ENCODE assay signal across 20 mouse cellular contexts in genomic region chr3:51200311-51200710, GRCm38 (mm10). TPM values are rescaled to one million over a fixed set of nuclear protein-coding genes. Genes with fewer than 3 reads are reported as not detected.
DNase-seq lines count a peak whose midpoint lies in the region; ATAC-seq and TF ChIP-seq lines count a peak whose summit lies in the region.
"Had no signal": no experiment of that assay in that cellular context is flagged by ENCODE, and none has a peak within 500 bp of the region (broad histone marks: within the 10 kb centered on the region; RNA-seq: fewer than 3 reads in every experiment).

No protein-coding gene starts in this region.

- ATAC-seq in kidney, embryonic 15.5 days (replicated peaks; ENCODE audit: low FRiP score): no peak
- ATAC-seq in stomach, postnatal 0 days (ENCODE audit: low FRiP score, low TSS enrichment): peak; percentile 41; the same call in 1 of the 2 replicates

- no peak overlapping the region for H3K4me2 ChIP-seq in kidney, embryonic 15.5 days
- H3K4me2 ChIP-seq in stomach, postnatal 0 days (replicated peaks; ENCODE audit: low read depth): no peak overlapping the region
- H3K4me2 ChIP-seq: embryonic facial prominence, embryonic 12.5 days; heart, embryonic 13.5 days; hindbrain, embryonic 12.5 days; midbrain, embryonic 11.5 days; stomach, embryonic 15.5 days had no signal

- no peak for TF ChIP-seq EP300 in stomach, postnatal 0 days (optimal IDR thresholded peaks at IDR 0.05)

- peaks cover 14% of the 10 kb centered on the region for H3K4me1 ChIP-seq in kidney, adult 2 months (ENCODE audit: control insufficient read depth, insufficient read depth, low read length)
- H3K4me1 ChIP-seq in kidney, embryonic 15.5 days: 0 out of 2 replicates have a peak, but pooled peaks cover 3% of the 10 kb centered on the region
- 0 out of 2 replicates have a peak, but pooled peaks cover 2% of the 10 kb centered on the region for H3K4me1 ChIP-seq in stomach, postnatal 0 days (replicated peaks; ENCODE audit: control insufficient read depth, insufficient read depth)

- no peak overlapping the region for H3K4me3 ChIP-seq in kidney, adult 2 months (ENCODE audit: insufficient read depth, low read depth, low read length)
- H3K4me3 ChIP-seq in kidney, embryonic 15.5 days (replicated peaks): no peak overlapping the region
- no peak overlapping the region for H3K4me3 ChIP-seq in stomach, postnatal 0 days (ENCODE audit: low read depth, low read length)
- H3K4me3 ChIP-seq: embryonic facial prominence, embryonic 12.5 days; heart, adult 2 months; heart, embryonic 13.5 days; hindbrain, embryonic 12.5 days; stomach, embryonic 15.5 days had no signal

- no peak for TF ChIP-seq POLR2A in kidney, adult 2 months (IDR thresholded peaks at IDR 0.05; ENCODE audit: low read depth, low read length)

- no peak overlapping the region for H3K9ac ChIP-seq in kidney, embryonic 15.5 days
- H3K9ac ChIP-seq in stomach, postnatal 0 days (ENCODE audit: low read length): no peak overlapping the region
- H3K9ac ChIP-seq: embryonic facial prominence, embryonic 12.5 days; heart, embryonic 13.5 days; hindbrain, embryonic 12.5 days; stomach, embryonic 15.5 days had no signal

- peak; percentile 57 for DNase-seq in kidney, adult 2 months
- DNase-seq in lung, adult 18-20 months: peak; percentile 59 to 70
- no peak for DNase-seq in lung, postnatal 14 days
- peak; percentile 40 to 54 for DNase-seq in kidney, postnatal 36 days
- peak; percentile 67 for DNase-seq in stomach, postnatal 0 days (ENCODE audit: low spot score)
- DNase-seq in layer of hippocampus, adult 11-12 months (ENCODE audit: low spot score): no peak
- DNase-seq: cerebellum, adult 2 months; cerebellum, postnatal 25 days; gastrocnemius, postnatal 36 days; heart, adult 2 months; right cerebral cortex, adult 18-20 months; right cerebral cortex, postnatal 4 days; thymus, adult 2 months; thymus, postnatal 4 days had no signal

- 73% methylated on average over 4 of the region's 4 CpGs for WGBS in kidney, adult 2 months
- 87% methylated on average over 4 of the region's 4 CpGs for WGBS in kidney, embryonic 15.5 days
- 56% methylated on average over 4 of the region's 4 CpGs for WGBS in stomach, postnatal 0 days

- TF ChIP-seq CTCF in kidney, adult 2 months (conservative IDR thresholded peaks at IDR 0.05; ENCODE audit: insufficient read depth, insufficient read length, low read depth, low read length): no peak
- TF ChIP-seq CTCF in stomach, postnatal 0 days (IDR thresholded peaks at IDR 0.05; ENCODE audit: low read depth): no peak

- H3K36me3 ChIP-seq in kidney, adult 2 months (ENCODE audit: control insufficient read depth, insufficient read depth, low read length): no peaks in the 10 kb centered on the region
- H3K36me3 ChIP-seq in kidney, embryonic 15.5 days: no peaks in the 10 kb centered on the region
- no peaks in the 10 kb centered on the region for H3K36me3 ChIP-seq in stomach, postnatal 0 days (ENCODE audit: control insufficient read depth, insufficient read depth, low read length)
- H3K36me3 ChIP-seq: embryonic facial prominence, embryonic 12.5 days; heart, embryonic 13.5 days; hindbrain, embryonic 12.5 days; stomach, embryonic 15.5 days had no signal

- no peaks in the 10 kb centered on the region for H3K27me3 ChIP-seq in kidney, adult 2 months (replicated peaks; ENCODE audit: control insufficient read depth, insufficient read depth, low read length)
- no peaks in the 10 kb centered on the region for H3K27me3 ChIP-seq in kidney, embryonic 15.5 days
- no peaks in the 10 kb centered on the region for H3K27me3 ChIP-seq in stomach, postnatal 0 days (ENCODE audit: control insufficient read depth, insufficient read depth, low read length)
- H3K27me3 ChIP-seq: embryonic facial prominence, embryonic 12.5 days; heart, embryonic 13.5 days; hindbrain, embryonic 12.5 days; stomach, embryonic 15.5 days had no signal

- no peaks in the 10 kb centered on the region for H3K9me3 ChIP-seq in kidney, embryonic 15.5 days (replicated peaks)
- H3K9me3 ChIP-seq in stomach, postnatal 0 days (ENCODE audit: control insufficient read depth, low read length): no peaks in the 10 kb centered on the region
- H3K9me3 ChIP-seq: embryonic facial prominence, embryonic 12.5 days; hindbrain, embryonic 12.5 days; stomach, embryonic 15.5 days had no signal

- H3K27ac ChIP-seq in kidney, adult 2 months (ENCODE audit: insufficient read depth, low read depth, low read length): no peak overlapping the region
- no peak overlapping the region for H3K27ac ChIP-seq in kidney, embryonic 15.5 days
- H3K27ac ChIP-seq in stomach, postnatal 0 days (replicated peaks): peak overlapping the region; percentile 78
- H3K27ac ChIP-seq: embryonic facial prominence, embryonic 12.5 days; heart, adult 2 months; heart, embryonic 13.5 days; hindbrain, embryonic 12.5 days had no signal

RNA-seq across cellular contexts. Expression of gene Noct, which starts 23.9 kb away (rescaled TPM):
- 8.1 and 9.4 TPM in 2 replicates for polyA plus RNA-seq in kidney, adult 2 months (2012; rRNA removed)
- 8.5 and 8.8 TPM in 2 replicates for polyA plus RNA-seq in kidney, embryonic 15.5 days (2015; fragmentation: Nextera tagmentation; extraction: Ambion mirVana)
- 7.5 and 9.2 TPM in 2 replicates for polyA plus RNA-seq in stomach, postnatal 0 days (2015; fragmentation: Nextera tagmentation; extraction: Ambion mirVana)

Comparison
In these comparisons a context has a peak if more than half of its experiments do, and no peak if none do; other contexts are left out.
1. DNase-seq: peak in kidney, adult 2 months (single experiment), lung, adult 18-20 months (2 of 2), kidney, postnatal 36 days (2 of 2) and stomach, postnatal 0 days (single experiment); none in lung, postnatal 14 days (single experiment) and layer of hippocampus, adult 11-12 months (single experiment).